Mouse (Mus musculus) liver, embryonic 11.5 days (tissue): ENCODE measurements around the gene Mfsd5. TPM values are rescaled to one million over a fixed set of nuclear protein-coding genes. Genes with fewer than 3 reads are reported as not detected.

Source experiments
- ATAC-seq: fragments of 200-750 bp; cut with Nextera tagmentation; replicated peaks from 2 replicates; pipeline ENCODE4 v1.8.0; 2017; ENCODE audit warnings: moderate number of reproducible peaks, mild to moderate bottlenecking, moderate TSS enrichment, moderate library complexity; ENCODE audit not compliant: low FRiP score
- DNase-seq: peaks from one replicate; pipeline ENCODE4 v3.0.0-alpha.2; 2017; ENCODE audit warnings: low spot score
- H3K27ac ChIP-seq: fragments of 300-500 bp; sonication (generic); 2 replicates; pipeline ENCODE4 v1.5.1; 2014; ENCODE audit warnings: mild to moderate bottlenecking, low read depth, low read length, control low read depth
- H3K27me3 ChIP-seq: fragments of 300-500 bp; sonication (generic); replicated peaks from 2 replicates; pipeline ENCODE4 v1.6.1; 2014; ENCODE audit warnings: low read length, mixed read lengths; ENCODE audit not compliant: control insufficient read depth, insufficient read depth
- H3K36me3 ChIP-seq: fragments of 300-500 bp; sonication (generic); 2 replicates; pipeline ENCODE4 v1.6.1; 2014; ENCODE audit warnings: mild to moderate bottlenecking, low read length, moderate library complexity, mixed read lengths; ENCODE audit not compliant: control insufficient read depth, insufficient read depth
- H3K4me1 ChIP-seq: fragments of 300-500 bp; sonication (generic); replicated peaks from 2 replicates; pipeline ENCODE4 v1.6.1; 2014; ENCODE audit warnings: low read length, mixed read lengths; ENCODE audit not compliant: control insufficient read depth, insufficient read depth
- H3K4me2 ChIP-seq: fragments of 300-500 bp; sonication (generic); 2 replicates; pipeline ENCODE4 v1.6.1; 2014; ENCODE audit warnings: mild to moderate bottlenecking, control low read depth, moderate library complexity
- H3K4me3 ChIP-seq: fragments of 300-500 bp; sonication (generic); 2 replicates; pipeline ENCODE4 v1.5.1; 2014; ENCODE audit warnings: low read depth, low read length, control low read depth
- H3K9ac ChIP-seq: fragments of 300-500 bp; sonication (generic); 2 replicates; pipeline ENCODE4 v1.6.1; 2014; ENCODE audit warnings: low read depth, low read length, control low read depth
- H3K9me3 ChIP-seq: fragments of 300-500 bp; sonication (generic); 2 replicates; pipeline ENCODE4 v1.6.1; 2016; ENCODE audit warnings: low read length, inconsistent platforms, mixed read lengths; ENCODE audit not compliant: control insufficient read depth
- WGBS: fragments of 180-500 bp; shearing (Covaris S2); extraction: QIAGEN DNeasy Blood & Tissue Kit; methylation state at CpG from one replicate; pipeline ENCODE4 v1.1.7; 2014; 5-methylcytosine and 5-hydroxymethylcytosine counted together
- polyA plus RNA-seq: library from polyadenylated mRNA; unstranded; fragments of >200 nt; fragmentation: Nextera tagmentation; extraction: Ambion mirVana; gene quantifications from 2 replicates; pipeline ENCODE4 v1.2.1, GENCODE M21; 2014

Gene Mfsd5
- polyA plus RNA-seq, 1 experiment from 2014 or later, result 58.8 TPM

- Histone ChIP-seq H3K4me1 (peaks cover 19% of the 10 kb centered on the region), H3K27ac (no peak overlapping the region), H3K4me3 (peak overlapping the region; percentile 59), H3K27me3 (peaks cover 81% of the 10 kb centered on the region), H3K36me3 (no peaks in the 10 kb centered on the region), H3K4me2 (peak overlapping the region; percentile 89), H3K9ac (peak overlapping the region; percentile 40; the same call in 1 of the 2 replicates), H3K9me3 (no peaks in the 10 kb centered on the region)
- DNase-seq (no peak), ATAC-seq (no peak)
- WGBS, result 8% methylated on average over 22 of the region's 22 CpGs
Observed at GRCm38 (mm10) chr15:102256431-102257201, 22.6 kb upstream of the Mfsd5 start.

- no peak; the same call in 1 of the 2 replicates for ATAC-seq
- Histone ChIP-seq H3K4me3 (peak within 1 kb of the TSS; percentile 59), H3K27me3 (peaks cover 81% of the 10 kb centered on the region), H3K27ac (peak within 1 kb of the TSS; percentile 19; the same call in 1 of the 2 replicates), H3K4me1 (peaks cover 19% of the 10 kb centered on the region), H3K4me2 (peak within 1 kb of the TSS; percentile 89), H3K9me3 (no peaks in the 10 kb centered on the region), H3K9ac (peak within 1 kb of the TSS; percentile 40; the same call in 1 of the 2 replicates), H3K36me3 (no peaks in the 10 kb centered on the region)
- DNase-seq, result no peak
- WGBS, result 1% methylated on average over 43 of the region's 46 CpGs
Observed at GRCm38 (mm10) chr15:102257202-102258075, 21.8 kb upstream of the Mfsd5 start, which contains the start of gene Rarg. Gene Rarg (minus strand): TSS chr15:102257517.

GRCm38 (mm10) chr15:102258076-102258470 is 21.2 kb upstream of the Mfsd5 start:
- peaks cover 80% of the 10 kb centered on the region for H3K27me3 ChIP-seq
- H3K4me1 ChIP-seq, result peaks cover 19% of the 10 kb centered on the region
- H3K9me3 ChIP-seq, result no peaks in the 10 kb centered on the region
- no peak for ATAC-seq
- DNase-seq, result no peak
- no peak overlapping the region for H3K9ac ChIP-seq
- peak overlapping the region; percentile 59; the same call in 1 of the 2 replicates for H3K4me3 ChIP-seq
- 0 out of 2 replicates have a peak overlapping the region, but pooled peaks have one; percentile 19 for H3K27ac ChIP-seq
- 11% methylated on average over 12 of the region's 12 CpGs for WGBS
- H3K36me3 ChIP-seq, result no peaks in the 10 kb centered on the region
- peak overlapping the region; percentile 89 for H3K4me2 ChIP-seq

- DNase-seq (no peak), ATAC-seq (no peak)
- H3K27ac ChIP-seq, result no peak overlapping the region
- H3K4me2 ChIP-seq, result peak overlapping the region; percentile 28
- no peak overlapping the region for H3K4me3 ChIP-seq
- 29% methylated on average over 11 of the region's 11 CpGs for WGBS
- H3K9ac ChIP-seq, result no peak overlapping the region
- H3K9me3 ChIP-seq, result no peaks in the 10 kb centered on the region
- H3K27me3 ChIP-seq, result peaks cover 82% of the 10 kb centered on the region
- H3K36me3 ChIP-seq, result no peaks in the 10 kb centered on the region
- H3K4me1 ChIP-seq, result peaks cover 19% of the 10 kb centered on the region
Observed at GRCm38 (mm10) chr15:102258581-102259253, 20.5 kb upstream of the Mfsd5 start.

GRCm38 (mm10) chr15:102262582-102262981 is 16.7 kb upstream of the Mfsd5 start:
- no peaks in the 10 kb centered on the region for H3K9me3 ChIP-seq
- no peak overlapping the region for H3K4me3 ChIP-seq
- H3K9ac ChIP-seq, result no peak overlapping the region
- H3K27me3 ChIP-seq, result peaks cover 51% of the 10 kb centered on the region
- no peak overlapping the region for H3K4me2 ChIP-seq
- no peak for ATAC-seq
- H3K27ac ChIP-seq, result no peak overlapping the region
- no peaks in the 10 kb centered on the region for H3K36me3 ChIP-seq
- WGBS, result 47% methylated on average over 7 of the region's 7 CpGs
- H3K4me1 ChIP-seq, result peaks cover 13% of the 10 kb centered on the region
- no peak for DNase-seq

- Histone ChIP-seq H3K27ac (no peak overlapping the region), H3K4me1 (peaks cover 8% of the 10 kb centered on the region), H3K9ac (no peak overlapping the region), H3K4me2 (no peak overlapping the region), H3K36me3 (no peaks in the 10 kb centered on the region), H3K27me3 (peaks cover 46% of the 10 kb centered on the region), H3K9me3 (no peaks in the 10 kb centered on the region), H3K4me3 (no peak overlapping the region)
- no peak for DNase-seq
- 77% methylated on average over 2 of the region's 2 CpGs for WGBS
- no peak for ATAC-seq
Observed at GRCm38 (mm10) chr15:102263037-102263436, 16.2 kb upstream of the Mfsd5 start.

- no peak overlapping the region for H3K4me2 ChIP-seq
- H3K9ac ChIP-seq, result no peak overlapping the region
- ATAC-seq (no peak), DNase-seq (no peak)
- no peaks in the 10 kb centered on the region for H3K9me3 ChIP-seq
- no peak overlapping the region for H3K27ac ChIP-seq
- no peak overlapping the region for H3K4me3 ChIP-seq
- H3K36me3 ChIP-seq, result no peaks in the 10 kb centered on the region
- peaks cover 34% of the 10 kb centered on the region for H3K27me3 ChIP-seq
- 84% methylated on average over 5 of the region's 5 CpGs for WGBS
- no peaks in the 10 kb centered on the region; the same call in 1 of the 2 replicates for H3K4me1 ChIP-seq
Observed at GRCm38 (mm10) chr15:102265548-102265947, 13.7 kb upstream of the Mfsd5 start.
